Mouse (Mus musculus) thymus, adult 18-20 months (tissue): ENCODE data around the gene Slc25a39.

Experiments used
- DNase-seq, 2 experiments: peaks; one replicate each; pipeline ENCODE4 v3.0.0; 2022; ENCODE audit warnings: mixed read lengths in 2 of 2

The Slc25a39 gene

GRCm38 (mm10) chr11:102435754-102436470, 28.2 kb upstream of the Slc25a39 start:
- no peak for DNase-seq

- no peak for DNase-seq
Measured at GRCm38 (mm10) chr11:102434816-102435705, 27.3 kb upstream of the Slc25a39 start.

- DNase-seq = peak; percentile 50 to 54
Measured at GRCm38 (mm10) chr11:102434406-102434805, 26.7 kb upstream of the Slc25a39 start.

- no peak for DNase-seq
Measured at GRCm38 (mm10) chr11:102433866-102434265, 26.1 kb upstream of the Slc25a39 start.

GRCm38 (mm10) chr11:102432896-102433295, 25.1 kb upstream of the Slc25a39 start:
- DNase-seq = no peak

GRCm38 (mm10) chr11:102432115-102432843, 24.5 kb upstream of the Slc25a39 start:
- no peak for DNase-seq

- DNase-seq = no peak
Measured at GRCm38 (mm10) chr11:102431728-102432114, 24.0 kb upstream of the Slc25a39 start.

- peak in 1 of 2 experiments; percentile 65 for DNase-seq
Measured at GRCm38 (mm10) chr11:102431018-102431645, 23.4 kb upstream of the Slc25a39 start.

- peak; percentile 56 to 61 for DNase-seq
Measured at GRCm38 (mm10) chr11:102430121-102431017, 22.6 kb upstream of the Slc25a39 start, which contains the start of gene Grn. TSS of gene Grn (plus strand) at chr11:102430315.

- no peak for DNase-seq
Measured at GRCm38 (mm10) chr11:102429551-102429950, 21.8 kb upstream of the Slc25a39 start.

- DNase-seq = no peak
Measured at GRCm38 (mm10) chr11:102428981-102429540, 21.3 kb upstream of the Slc25a39 start.

GRCm38 (mm10) chr11:102425555-102426316, 18.0 kb upstream of the Slc25a39 start:
- no peak for DNase-seq

GRCm38 (mm10) chr11:102424666-102425065, 16.9 kb upstream of the Slc25a39 start:
- no peak for DNase-seq

- DNase-seq = no peak
Measured at GRCm38 (mm10) chr11:102421559-102421958, 13.8 kb upstream of the Slc25a39 start.

- DNase-seq = no peak
Measured at GRCm38 (mm10) chr11:102418887-102419286, 11.1 kb upstream of the Slc25a39 start.

GRCm38 (mm10) chr11:102417160-102417559, 9.4 kb upstream of the Slc25a39 start:
- DNase-seq = no peak

- no peak for DNase-seq
Measured at GRCm38 (mm10) chr11:102415034-102415802, 7.5 kb upstream of the Slc25a39 start.

- no peak for DNase-seq
Measured at GRCm38 (mm10) chr11:102413059-102413458, 5.3 kb upstream of the Slc25a39 start.

GRCm38 (mm10) chr11:102411704-102412103, 4.0 kb upstream of the Slc25a39 start:
- DNase-seq = peak; percentile 55 to 67

GRCm38 (mm10) chr11:102411061-102411460, 3.3 kb upstream of the Slc25a39 start:
- DNase-seq = no peak
